Mouse (Mus musculus): ENCODE data around the gene Nat10.

- no peak for TF ChIP-seq EP300 (IDR thresholded peaks at IDR 0.05; ENCODE audit: insufficient read depth, low read depth, low read length)
- no peak for TF ChIP-seq CTCF (IDR thresholded peaks at IDR 0.05)
Observed at GRCm38 (mm10) chr2:103749091-103749490, 12.0 kb downstream of the Nat10 start.

Measured in heart, adult 2 months (tissue).